Mouse (Mus musculus) erythroblast, embryonic 14.5 days (primary cell): ENCODE measurements around the gene Prss30.

Experiments
- GATA1 ChIP-seq: IDR thresholded peaks from 2 replicates; pipeline ENCODE4 v1.6.1; 2012; ENCODE audit warnings: low read length, inconsistent platforms, mixed read lengths
- TAL1 ChIP-seq: IDR thresholded peaks from 3 replicates; pipeline ENCODE4 v1.6.1; 2012; ENCODE audit warnings: low read length, inconsistent platforms, mixed read lengths

GRCm38 (mm10) chr17:23993559-23994428 lies 13.4 kb upstream of the Prss30 start:
- TF ChIP-seq GATA1 (no peak), TAL1 (no peak)
